Mouse (Mus musculus): ENCODE measurements around the gene Gng7. TPM values are rescaled to one million over a fixed set of nuclear protein-coding genes. Genes with fewer than 3 reads are reported as not detected.
"Not testable (repeated sequence)": the region's sequence is repeated elsewhere in the genome, so short reads cannot be mapped to it uniquely, and the experiment has no call there.

Gng7 gene
- polyA plus RNA-seq, 1 experiment from 2014 or later: 1.5 TPM

DNA sequence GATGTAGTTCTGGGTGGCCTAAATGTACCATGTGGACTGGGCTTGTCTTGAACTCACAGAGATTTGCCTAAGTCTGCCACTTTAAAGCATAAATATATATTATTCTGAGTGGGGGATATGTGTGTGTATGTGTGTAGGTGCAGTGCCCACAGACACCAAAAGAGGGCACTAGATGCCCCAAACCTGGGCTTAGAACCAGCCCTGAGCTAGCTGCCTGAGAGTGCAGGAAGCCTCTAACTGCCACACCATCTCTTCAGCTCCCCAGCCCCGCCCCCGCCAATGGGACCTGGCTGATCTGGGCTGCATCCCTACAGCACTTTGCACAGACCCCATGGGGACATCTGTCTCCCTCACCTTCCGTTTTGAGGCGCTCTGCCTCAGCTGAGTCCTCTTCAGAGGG, 35.9 kb upstream of the Gng7 start:
- Histone ChIP-seq H3K27ac (ENCODE audit: poor library complexity, severe bottlenecking) (no peak overlapping the region), H3K4me1 (replicated peaks) (0 out of 2 replicates have a peak, but pooled peaks cover 6% of the 10 kb centered on the region)
- 90% methylated on average over 4 of the region's 4 CpGs for WGBS

DNA sequence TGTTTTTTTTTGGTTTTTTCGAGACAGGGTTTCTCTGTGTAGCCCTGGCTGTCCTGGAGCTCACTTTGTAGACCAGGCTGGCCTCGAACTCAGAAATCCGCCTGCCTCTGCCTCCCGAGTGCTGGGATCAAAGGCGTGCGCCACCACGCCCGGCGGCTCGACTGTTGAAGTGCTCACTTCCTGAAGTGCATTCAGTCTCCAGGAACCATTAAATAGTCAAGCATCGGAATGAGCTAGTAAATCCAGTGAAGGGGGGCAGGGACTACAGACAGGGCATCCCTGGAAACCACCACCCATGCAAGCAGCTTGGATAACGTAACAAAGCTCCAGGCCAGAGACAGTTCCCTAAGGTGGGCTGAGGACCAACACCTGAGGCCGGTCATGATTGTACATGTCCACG, 30.5 kb upstream of the Gng7 start:
- H3K9ac ChIP-seq; ATAC-seq (ENCODE audit: insufficient number of reproducible peaks, low FRiP score); H3K9me3 ChIP-seq (replicated peaks); H3K27ac ChIP-seq (ENCODE audit: poor library complexity, severe bottlenecking); H3K4me3 ChIP-seq; H3K27me3 ChIP-seq (replicated peaks); H3K4me1 ChIP-seq (replicated peaks); H3K4me2 ChIP-seq: not testable (repeated sequence)
- peaks cover 78% of the 10 kb centered on the region for H3K36me3 ChIP-seq
- WGBS: 89% methylated on average over 14 of the region's 14 CpGs

More for the DNA sequence above, 35.9 kb upstream of the Gng7 start:
- Histone ChIP-seq H3K27me3 (replicated peaks) (no peaks in the 10 kb centered on the region), H3K9ac (no peak overlapping the region), H3K9me3 (replicated peaks) (no peaks in the 10 kb centered on the region), H3K36me3 (peaks cover 78% of the 10 kb centered on the region), H3K4me2 (no peak overlapping the region), H3K4me3 (no peak overlapping the region)
- ATAC-seq (ENCODE audit: insufficient number of reproducible peaks, low FRiP score): no peak

DNA sequence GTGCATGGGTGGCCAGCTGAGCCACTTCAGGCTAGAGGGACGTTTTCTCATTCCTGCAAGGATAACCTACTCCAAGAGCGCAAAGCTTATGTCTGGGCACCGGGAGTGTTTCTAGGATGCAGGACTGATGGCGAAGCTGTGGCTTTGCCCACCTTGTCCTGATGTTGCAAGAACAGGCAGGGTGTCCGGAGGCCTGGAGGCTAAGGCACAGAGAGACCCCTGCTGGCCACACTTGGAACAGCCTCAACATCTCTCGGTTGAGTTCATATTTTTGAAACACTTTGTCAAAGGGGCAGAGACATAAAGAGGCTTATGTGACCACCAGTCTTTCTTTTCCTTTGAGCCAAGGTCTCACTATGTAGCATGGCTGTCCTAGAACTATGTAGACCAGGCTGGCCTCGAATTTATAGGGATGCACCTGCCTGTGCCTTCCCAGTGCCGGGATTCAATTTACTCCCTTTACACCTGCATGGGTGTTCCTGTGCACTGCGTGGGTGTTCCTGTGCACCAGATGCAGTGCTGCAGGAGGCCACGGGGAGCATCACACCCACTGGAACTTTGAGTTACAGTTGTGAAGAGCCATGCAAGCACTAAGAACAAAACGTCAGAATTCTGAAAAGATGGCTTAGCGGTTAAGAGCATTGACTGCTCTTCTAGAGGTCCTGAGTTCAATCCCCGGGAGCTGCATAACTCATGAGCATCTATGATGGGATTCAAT, 26.9 kb upstream of the Gng7 start:
- no peak overlapping the region for H3K9ac ChIP-seq
- ATAC-seq (ENCODE audit: insufficient number of reproducible peaks, low FRiP score): no peak
- no peaks in the 10 kb centered on the region for H3K27me3 ChIP-seq (replicated peaks)
- no peak overlapping the region for H3K4me3 ChIP-seq
- no peak overlapping the region for H3K27ac ChIP-seq (ENCODE audit: poor library complexity, severe bottlenecking)
- no peaks in the 10 kb centered on the region; the same call in 1 of the 2 replicates for H3K4me1 ChIP-seq (replicated peaks)
- H3K36me3 ChIP-seq: peaks cover 42% of the 10 kb centered on the region
- 32% methylated on average over 13 of the region's 13 CpGs for WGBS
- no peak overlapping the region for H3K4me2 ChIP-seq
- H3K9me3 ChIP-seq (replicated peaks): no peaks in the 10 kb centered on the region

DNA sequence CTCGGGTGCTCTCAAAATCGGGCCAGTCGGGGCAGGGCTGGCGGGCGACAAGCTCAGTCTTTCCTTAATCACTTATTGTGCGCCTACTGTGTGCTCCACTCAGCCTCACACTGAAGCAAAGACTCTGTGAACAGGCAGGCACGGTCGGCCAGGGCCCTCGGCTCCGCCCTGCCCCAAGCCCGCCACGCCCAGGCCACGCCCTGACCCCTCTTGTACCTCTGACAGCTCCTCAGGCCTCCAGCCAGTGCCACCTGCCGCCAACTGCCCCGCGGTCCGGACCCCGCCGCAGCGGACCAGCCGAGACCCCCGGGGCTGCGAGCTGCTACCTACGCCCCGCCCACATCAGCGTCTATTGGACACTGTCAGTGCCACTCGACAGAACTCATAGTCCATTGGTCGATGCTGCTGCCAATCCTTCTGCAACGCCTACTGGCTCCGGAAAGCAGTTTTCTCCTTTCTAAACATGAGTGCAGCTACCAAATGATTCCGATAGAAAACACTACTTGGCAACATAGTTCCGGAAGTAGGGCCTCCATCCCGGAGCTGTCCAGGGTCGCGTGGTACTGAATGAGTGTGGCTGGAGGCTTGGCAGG, 22.3 kb upstream of the Gng7 start, which contains the start of gene Slc39a3:
Slc39a3 (minus strand) TSS at position 439 of the 593 bp plus-strand sequence.
- H3K36me3 ChIP-seq: peaks cover 14% of the 10 kb centered on the region
- no peaks in the 10 kb centered on the region for H3K27me3 ChIP-seq (replicated peaks)
- ATAC-seq (ENCODE audit: insufficient number of reproducible peaks, low FRiP score): peak; percentile 97
- peak within 1 kb of the TSS; percentile 83 for H3K9ac ChIP-seq
- no peak within 1 kb of the TSS; the same call in 1 of the 2 replicates for H3K27ac ChIP-seq (ENCODE audit: poor library complexity, severe bottlenecking)
- peak within 1 kb of the TSS; percentile 80 for H3K4me2 ChIP-seq
- under 1% methylated on average over 35 of the region's 35 CpGs for WGBS
- no peaks in the 10 kb centered on the region for H3K9me3 ChIP-seq (replicated peaks)
- no peaks in the 10 kb centered on the region; the same call in 1 of the 2 replicates for H3K4me1 ChIP-seq (replicated peaks)
- peak within 1 kb of the TSS; percentile 76 for H3K4me3 ChIP-seq

DNA sequence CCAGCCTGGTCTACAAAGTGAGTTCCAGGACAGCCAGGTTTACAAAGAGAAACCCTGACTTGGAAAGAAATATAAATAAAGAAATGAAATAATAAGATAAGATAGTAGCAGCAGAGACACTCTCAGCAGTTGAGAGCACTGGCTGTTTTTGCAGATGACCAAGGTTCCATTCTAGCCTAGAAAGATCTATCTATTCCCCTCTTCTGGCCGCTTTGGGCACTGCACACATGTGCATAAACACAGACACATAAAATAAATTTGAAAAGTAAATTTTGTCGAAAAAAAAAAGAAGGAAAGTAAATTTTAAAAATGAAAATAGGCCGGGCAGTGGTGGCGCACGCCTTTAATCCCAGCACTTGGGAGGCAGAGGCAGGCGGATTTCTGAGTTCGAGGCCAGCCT, 21.5 kb upstream of the Gng7 start:
- no peaks in the 10 kb centered on the region; the same call in 1 of the 2 replicates for H3K4me1 ChIP-seq (replicated peaks)
- H3K9ac ChIP-seq: no peak overlapping the region
- ATAC-seq (ENCODE audit: insufficient number of reproducible peaks, low FRiP score): no peak
- no peaks in the 10 kb centered on the region for H3K9me3 ChIP-seq (replicated peaks)
- H3K4me2 ChIP-seq: no peak overlapping the region
- no peak overlapping the region for H3K4me3 ChIP-seq
- H3K27ac ChIP-seq (ENCODE audit: poor library complexity, severe bottlenecking): no peak overlapping the region
- peaks cover 20% of the 10 kb centered on the region for H3K36me3 ChIP-seq
- 70% methylated on average over 7 of the region's 7 CpGs for WGBS
- H3K27me3 ChIP-seq (replicated peaks): no peaks in the 10 kb centered on the region

DNA sequence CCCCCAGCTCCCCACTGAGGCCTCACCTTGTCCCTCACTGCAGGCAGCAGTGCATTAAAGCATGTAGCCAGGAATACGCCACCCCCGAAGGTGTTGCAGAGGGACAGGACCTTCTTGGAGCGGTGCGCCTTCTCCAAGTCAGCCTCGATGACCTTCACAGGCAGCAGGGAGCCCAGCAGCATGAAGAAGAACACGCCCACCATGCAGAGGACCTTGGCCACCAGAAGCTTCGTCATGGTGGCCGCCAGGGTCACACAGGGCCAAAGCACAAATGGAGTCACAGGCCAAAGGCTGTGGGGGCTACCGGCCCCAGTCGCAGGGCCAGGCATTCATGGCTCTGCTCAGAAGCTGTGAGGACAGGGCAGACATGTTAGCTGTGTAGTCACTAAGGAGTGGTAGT, 18.8 kb upstream of the Gng7 start:
- ATAC-seq (ENCODE audit: insufficient number of reproducible peaks, low FRiP score): no peak
- Histone ChIP-seq H3K36me3 (peaks cover 35% of the 10 kb centered on the region), H3K4me2 (no peak overlapping the region), H3K4me3 (no peak overlapping the region), H3K9ac (no peak overlapping the region), H3K27ac (ENCODE audit: poor library complexity, severe bottlenecking) (no peak overlapping the region), H3K9me3 (replicated peaks) (no peaks in the 10 kb centered on the region), H3K4me1 (replicated peaks) (no peaks in the 10 kb centered on the region; the same call in 1 of the 2 replicates), H3K27me3 (replicated peaks) (0 out of 2 replicates have a peak, but pooled peaks cover 3% of the 10 kb centered on the region)
- 78% methylated on average over 10 of the region's 10 CpGs for WGBS

DNA sequence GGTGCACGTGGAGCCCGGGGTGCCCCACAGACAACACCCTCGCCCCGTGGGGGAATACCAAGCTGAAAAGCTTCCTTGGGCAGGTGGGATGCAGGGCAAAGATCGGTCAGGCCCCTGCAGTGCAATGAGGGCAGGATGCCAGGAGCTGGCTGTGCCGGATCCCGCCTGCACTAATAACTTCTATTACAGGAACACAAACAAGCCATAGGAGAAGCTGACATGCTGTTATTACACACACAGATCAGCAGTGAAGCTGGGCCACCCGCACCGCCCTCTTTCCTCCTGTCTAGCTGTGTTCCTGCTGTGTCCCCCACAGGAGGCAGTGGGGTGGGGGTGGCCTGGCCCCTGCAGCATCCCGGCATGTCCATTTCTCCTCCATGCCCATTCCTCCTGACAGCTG, 14.3 kb upstream of the Gng7 start:
- no peak for ATAC-seq (ENCODE audit: insufficient number of reproducible peaks, low FRiP score)
- H3K4me1 ChIP-seq (replicated peaks): peaks cover 14% of the 10 kb centered on the region
- no peaks in the 10 kb centered on the region for H3K9me3 ChIP-seq (replicated peaks)
- H3K4me2 ChIP-seq: no peak overlapping the region
- peaks cover 35% of the 10 kb centered on the region for H3K36me3 ChIP-seq
- no peak overlapping the region for H3K9ac ChIP-seq
- no peak overlapping the region for H3K27ac ChIP-seq (ENCODE audit: poor library complexity, severe bottlenecking)
- H3K4me3 ChIP-seq: no peak overlapping the region
- peaks cover 24% of the 10 kb centered on the region for H3K27me3 ChIP-seq (replicated peaks)
- 72% methylated on average over 10 of the region's 10 CpGs for WGBS

DNA sequence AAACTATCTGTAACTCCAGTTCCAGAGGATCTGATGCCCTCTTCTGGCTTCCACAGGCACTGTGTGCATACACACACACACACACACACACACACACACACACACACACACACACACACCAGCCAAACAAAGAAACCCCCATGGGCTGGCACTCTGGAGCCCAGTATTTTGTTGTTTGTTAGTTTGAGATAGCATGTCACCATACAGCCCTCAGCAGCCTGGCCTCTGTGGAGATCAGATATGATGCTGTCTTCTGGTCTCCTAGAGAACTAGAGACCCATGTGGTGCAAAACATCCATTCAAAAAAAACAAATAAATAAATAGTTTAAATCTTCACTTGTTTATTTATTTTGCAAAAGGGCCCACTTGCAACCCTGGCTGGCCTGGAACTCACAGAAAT, 13.5 kb upstream of the Gng7 start:
- H3K9me3 ChIP-seq (replicated peaks): no peaks in the 10 kb centered on the region
- ATAC-seq (ENCODE audit: insufficient number of reproducible peaks, low FRiP score): no peak
- no peak overlapping the region for H3K27ac ChIP-seq (ENCODE audit: poor library complexity, severe bottlenecking)
- H3K36me3 ChIP-seq: peaks cover 32% of the 10 kb centered on the region
- no peak overlapping the region for H3K9ac ChIP-seq
- peaks cover 32% of the 10 kb centered on the region for H3K27me3 ChIP-seq (replicated peaks)
- H3K4me1 ChIP-seq (replicated peaks): peaks cover 14% of the 10 kb centered on the region
- no peak overlapping the region for H3K4me2 ChIP-seq
- no peak overlapping the region for H3K4me3 ChIP-seq

DNA sequence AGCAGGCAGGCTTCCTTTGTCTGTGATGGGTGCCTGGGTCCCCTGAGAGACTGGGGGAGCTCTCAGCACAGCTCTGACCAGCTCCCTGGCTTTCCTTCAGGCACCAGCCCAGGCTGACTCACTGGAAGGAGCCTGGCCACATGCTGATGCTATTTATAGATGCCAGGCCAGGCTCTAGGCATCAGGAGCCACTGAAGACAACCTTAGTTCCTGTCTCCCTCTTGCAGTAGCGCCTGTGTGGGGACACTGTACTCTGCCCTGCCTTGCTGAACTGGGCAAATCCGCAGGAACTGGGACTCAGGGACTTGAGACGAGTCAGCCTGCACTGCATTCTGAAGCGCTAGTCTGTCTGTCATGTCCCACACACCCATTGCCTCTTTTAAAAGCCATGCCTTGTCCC, 12.6 kb upstream of the Gng7 start:
- peaks cover 41% of the 10 kb centered on the region for H3K27me3 ChIP-seq (replicated peaks)
- H3K4me2 ChIP-seq: no peak overlapping the region
- peaks cover 24% of the 10 kb centered on the region for H3K36me3 ChIP-seq
- H3K27ac ChIP-seq (ENCODE audit: poor library complexity, severe bottlenecking): no peak overlapping the region; the same call in 1 of the 2 replicates
- H3K9me3 ChIP-seq (replicated peaks): peaks cover 3% of the 10 kb centered on the region; the same call in 1 of the 2 replicates
- no peak overlapping the region for H3K4me3 ChIP-seq
- ATAC-seq (ENCODE audit: insufficient number of reproducible peaks, low FRiP score): no peak
- H3K9ac ChIP-seq: no peak overlapping the region
- H3K4me1 ChIP-seq (replicated peaks): peaks cover 14% of the 10 kb centered on the region
- 44% methylated on average over 4 of the region's 4 CpGs for WGBS

DNA sequence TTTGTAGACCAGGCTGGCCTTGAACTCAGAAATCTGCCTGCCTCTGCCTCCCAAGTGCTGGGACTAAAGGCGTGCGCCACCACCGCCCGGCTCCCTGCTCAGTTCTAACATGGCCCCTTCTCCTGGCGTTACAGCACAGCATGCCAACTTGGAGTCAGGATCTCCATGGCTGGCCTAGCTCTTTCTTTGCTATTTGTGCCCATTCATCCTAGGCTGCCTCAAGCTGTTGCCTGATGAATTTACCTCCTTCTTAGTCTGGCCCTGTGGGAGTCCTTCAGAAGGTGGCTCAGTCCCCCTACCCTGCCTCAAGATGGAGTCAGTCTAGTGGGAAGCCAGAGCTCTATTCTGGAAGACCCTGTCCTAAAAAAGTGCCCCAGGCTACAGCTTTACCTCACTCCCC, 12.1 kb upstream of the Gng7 start:
- 78% methylated on average over 5 of the region's 5 CpGs for WGBS
- Histone ChIP-seq H3K36me3 (peaks cover 20% of the 10 kb centered on the region), H3K27ac (ENCODE audit: poor library complexity, severe bottlenecking) (no peak overlapping the region), H3K4me1 (replicated peaks) (peaks cover 17% of the 10 kb centered on the region), H3K4me3 (no peak overlapping the region), H3K9ac (no peak overlapping the region), H3K4me2 (no peak overlapping the region), H3K27me3 (replicated peaks) (peaks cover 45% of the 10 kb centered on the region), H3K9me3 (replicated peaks) (peaks cover 3% of the 10 kb centered on the region; the same call in 1 of the 2 replicates)
- ATAC-seq (ENCODE audit: insufficient number of reproducible peaks, low FRiP score): no peak

DNA sequence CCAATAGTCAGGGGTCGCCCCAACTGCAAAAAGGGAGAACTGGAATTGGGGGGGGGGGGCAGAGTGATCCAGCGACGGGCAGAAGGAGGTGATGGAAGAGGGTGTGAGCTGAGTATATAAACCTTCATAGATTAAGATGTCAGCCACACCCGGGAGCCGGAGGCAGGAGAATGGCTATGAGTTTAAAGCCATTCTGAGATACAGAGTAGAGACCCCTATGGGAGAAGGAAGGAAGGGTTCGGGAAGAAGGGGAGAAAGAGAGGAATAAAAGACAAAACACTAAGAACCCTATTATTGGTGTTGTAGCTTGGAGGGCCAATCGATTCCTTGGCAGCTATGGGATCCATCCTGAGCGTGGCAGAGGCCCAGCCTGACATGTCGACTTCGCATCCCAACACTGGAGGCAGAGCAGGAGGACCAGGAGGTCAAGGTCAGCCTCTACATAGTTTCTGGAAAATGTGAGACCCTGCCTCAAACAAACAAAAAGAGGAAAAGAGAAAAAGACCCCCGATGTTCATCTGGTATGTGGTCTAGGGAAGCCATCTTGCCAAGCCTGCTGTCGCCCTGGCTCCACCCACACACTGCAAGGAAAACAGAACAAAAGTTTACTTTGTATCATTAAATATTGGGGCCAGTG, 11.0 kb upstream of the Gng7 start, which contains the start of gene Diras1:
Diras1 (minus strand) TSS at position 24 of the 637 bp plus-strand sequence.
- peaks cover 56% of the 10 kb centered on the region for H3K27me3 ChIP-seq (replicated peaks)
- H3K9me3 ChIP-seq (replicated peaks): peaks cover 3% of the 10 kb centered on the region; the same call in 1 of the 2 replicates
- peaks cover 10% of the 10 kb centered on the region for H3K36me3 ChIP-seq
- H3K4me1 ChIP-seq (replicated peaks): peaks cover 18% of the 10 kb centered on the region
- H3K9ac ChIP-seq: 0 out of 2 replicates have a peak within 1 kb of the TSS, but pooled peaks have one; percentile 27
- H3K4me2 ChIP-seq: peak within 1 kb of the TSS; percentile 59
- no peak for ATAC-seq (ENCODE audit: insufficient number of reproducible peaks, low FRiP score)
- 49% methylated on average over 12 of the region's 12 CpGs for WGBS
- H3K27ac ChIP-seq (ENCODE audit: poor library complexity, severe bottlenecking): no peak within 1 kb of the TSS
- H3K4me3 ChIP-seq: peak within 1 kb of the TSS; percentile 29

All from heart, embryonic 12.5 days (tissue).